10 mouse cellular contexts compared by ENCODE assay signal in the genomic region with DNA sequence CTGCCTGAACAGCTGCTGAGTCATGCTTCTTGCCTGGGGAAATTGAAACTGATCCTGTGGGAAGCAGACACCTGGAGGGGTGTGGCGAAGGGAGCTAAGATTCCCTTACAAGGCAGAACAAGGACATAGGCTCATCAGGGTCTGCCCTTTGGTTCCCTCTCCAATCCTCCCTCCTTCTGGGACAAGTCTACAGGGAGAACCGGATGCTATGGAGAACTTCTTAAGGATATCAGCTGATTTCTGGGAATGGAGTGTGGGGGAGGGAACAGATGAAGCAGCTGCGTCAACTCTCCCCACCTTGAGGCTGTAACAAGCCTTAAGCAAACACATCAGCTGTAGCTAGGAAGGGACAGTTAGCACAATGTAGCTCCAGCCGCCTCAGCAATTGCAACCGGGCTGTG. TPM values are rescaled to one million over a fixed set of nuclear protein-coding genes. Genes with fewer than 3 reads are reported as not detected.
DNase-seq lines count a peak whose midpoint lies in the region; ATAC-seq and TF ChIP-seq lines count a peak whose summit lies in the region.
"Had no signal": no experiment of that assay in that cellular context is flagged by ENCODE, and none has a peak within 500 bp of the region (broad histone marks: within the 10 kb centered on the region; RNA-seq: fewer than 3 reads in every experiment).

No protein-coding gene starts in this region.

- no peak for TF ChIP-seq CTCF in heart, adult 2 months (IDR thresholded peaks at IDR 0.05)
- no peak for TF ChIP-seq CTCF in thymus, adult 2 months (IDR thresholded peaks at IDR 0.05; ENCODE audit: borderline replicate concordance, control insufficient read depth, extremely low read depth, insufficient read depth, low read length, poor library complexity)
- TF ChIP-seq CTCF in stomach, postnatal 0 days (IDR thresholded peaks at IDR 0.05; ENCODE audit: low read depth), result no peak

- DNase-seq in heart, adult 2 months, result peak in 1 of 2 experiments; percentile 28
- no peak for DNase-seq in heart, postnatal 36 days
- no peak for DNase-seq in thymus, adult 2 months
- DNase-seq in thymus, postnatal 10 days (ENCODE audit: low spot score in 2 of 2), result no peak
- no peak for DNase-seq in limb, embryonic 14.5 days (ENCODE audit: low spot score)
- DNase-seq in stomach, postnatal 0 days (ENCODE audit: low spot score), result peak; percentile 77
- DNase-seq in frontal cortex, postnatal 36 days (ENCODE audit: low spot score in 2 of 2), result no peak
- no peak for DNase-seq in left cerebral cortex, postnatal 4 days
- DNase-seq: kidney, adult 18-20 months had no signal

- 50% methylated on average over 5 of the region's 5 CpGs for WGBS in heart, adult 2 months
- 38% methylated on average over 5 of the region's 5 CpGs for WGBS in thymus, adult 2 months
- WGBS in limb, embryonic 14.5 days, result 54% methylated on average over 5 of the region's 5 CpGs
- 36% methylated on average over 5 of the region's 5 CpGs for WGBS in stomach, postnatal 0 days

- intact Hi-C loops in heart, adult 2 months (cut with DNase I), result loop anchor here (1.0 to 5.0 kb wide), 2 partner anchors 17 to 35 kb away; no protein-coding TSS in a partner anchor
- intact Hi-C loops in heart, postnatal 36 days (cut with DNase I), result loop anchor here (2.0 kb wide), 1 partner anchor 18 kb away; the partner anchor contains the start of gene Lgals9
- intact Hi-C loops in left cerebral cortex, postnatal 4 days (cut with DNase I), result no loop called here

- no peak for TF ChIP-seq EP300 in heart, adult 2 months (IDR thresholded peaks at IDR 0.05; ENCODE audit: insufficient read depth, low read depth, low read length)
- peak; percentile 40 for TF ChIP-seq EP300 in stomach, postnatal 0 days (optimal IDR thresholded peaks at IDR 0.05)

- no peaks in the 10 kb centered on the region for H3K27me3 ChIP-seq in heart, adult 2 months (ENCODE audit: control insufficient read depth, insufficient read depth, low read length)
- no peaks in the 10 kb centered on the region for H3K27me3 ChIP-seq in thymus, adult 2 months (ENCODE audit: control insufficient read depth, insufficient read depth, low read length)
- no peaks in the 10 kb centered on the region for H3K27me3 ChIP-seq in limb, embryonic 14.5 days (ENCODE audit: control insufficient read depth, insufficient read depth, low read length)
- H3K27me3 ChIP-seq in stomach, postnatal 0 days (ENCODE audit: control insufficient read depth, insufficient read depth, low read length), result no peaks in the 10 kb centered on the region
- H3K27me3 ChIP-seq: midbrain, embryonic 12.5 days had no signal

- TF ChIP-seq POLR2A in heart, adult 2 months (IDR thresholded peaks at IDR 0.05; ENCODE audit: insufficient read depth, low read depth, low read length), result 0 out of 2 replicates have a peak, but pooled peaks have one; percentile 22
- TF ChIP-seq POLR2A in thymus, adult 2 months (IDR thresholded peaks at IDR 0.05; ENCODE audit: control insufficient read depth, extremely low read depth, insufficient read depth, low read length, poor library complexity), result no peak
- no peak for TF ChIP-seq POLR2A in limb, embryonic 14.5 days (IDR thresholded peaks at IDR 0.05; ENCODE audit: borderline replicate concordance, extremely low read depth, insufficient read depth, insufficient read length)

- no peaks in the 10 kb centered on the region for H3K79me2 ChIP-seq in heart, adult 2 months (replicated peaks; ENCODE audit: control insufficient read depth, insufficient read depth, low read length)

- no peak for ATAC-seq in limb, embryonic 14.5 days (ENCODE audit: low FRiP score, low read depth)
- ATAC-seq in stomach, postnatal 0 days (ENCODE audit: low FRiP score, low TSS enrichment), result peak; percentile 82

- H3K9me3 ChIP-seq in limb, embryonic 14.5 days (ENCODE audit: control insufficient read depth, low read length), result no peaks in the 10 kb centered on the region
- no peaks in the 10 kb centered on the region for H3K9me3 ChIP-seq in stomach, postnatal 0 days (ENCODE audit: control insufficient read depth, low read length)
- H3K9me3 ChIP-seq: midbrain, embryonic 12.5 days had no signal

- H3K36me3 ChIP-seq in heart, adult 2 months (ENCODE audit: control insufficient read depth, insufficient read depth, low read length), result no peaks in the 10 kb centered on the region
- no peaks in the 10 kb centered on the region for H3K36me3 ChIP-seq in thymus, adult 2 months (ENCODE audit: control insufficient read depth, insufficient read depth, low read length)
- H3K36me3 ChIP-seq in limb, embryonic 14.5 days (ENCODE audit: control insufficient read depth, insufficient read depth, low read length), result no peaks in the 10 kb centered on the region
- H3K36me3 ChIP-seq in stomach, postnatal 0 days (ENCODE audit: control insufficient read depth, insufficient read depth, low read length), result no peaks in the 10 kb centered on the region
- H3K36me3 ChIP-seq: midbrain, embryonic 12.5 days had no signal

- H3K9ac ChIP-seq in heart, adult 2 months (ENCODE audit: low read depth, low read length), result no peak overlapping the region
- no peak overlapping the region for H3K9ac ChIP-seq in limb, embryonic 14.5 days (ENCODE audit: low read depth, low read length, severe bottlenecking)
- H3K9ac ChIP-seq in stomach, postnatal 0 days (ENCODE audit: low read length), result no peak overlapping the region
- H3K9ac ChIP-seq: midbrain, embryonic 12.5 days had no signal

- H3K27ac ChIP-seq in heart, adult 2 months, result peak overlapping the region; percentile 78
- peak overlapping the region; percentile 91 for H3K27ac ChIP-seq in thymus, adult 2 months (ENCODE audit: control insufficient read depth, insufficient read depth, low read length)
- H3K27ac ChIP-seq in limb, embryonic 14.5 days (replicated peaks; ENCODE audit: low read depth, low read length), result peak overlapping the region; percentile 43; the same call in 1 of the 2 replicates
- H3K27ac ChIP-seq in stomach, postnatal 0 days (replicated peaks), result peak overlapping the region; percentile 80
- H3K27ac ChIP-seq: midbrain, embryonic 12.5 days had no signal

- peaks cover 8% of the 10 kb centered on the region for H3K4me1 ChIP-seq in heart, adult 2 months (ENCODE audit: control insufficient read depth, insufficient read depth, low read length)
- peaks cover 44% of the 10 kb centered on the region for H3K4me1 ChIP-seq in thymus, adult 2 months (replicated peaks; ENCODE audit: control insufficient read depth, insufficient read depth, low read length)
- H3K4me1 ChIP-seq in limb, embryonic 14.5 days (ENCODE audit: control insufficient read depth, insufficient read depth, low read length), result peaks cover 11% of the 10 kb centered on the region; the same call in 1 of the 2 replicates
- H3K4me1 ChIP-seq in stomach, postnatal 0 days (replicated peaks; ENCODE audit: control insufficient read depth, insufficient read depth), result peaks cover 3% of the 10 kb centered on the region; the same call in 1 of the 2 replicates
- H3K4me1 ChIP-seq: midbrain, embryonic 12.5 days had no signal

- no peak overlapping the region for H3K4me3 ChIP-seq in heart, adult 2 months
- no peak overlapping the region for H3K4me3 ChIP-seq in thymus, adult 2 months (ENCODE audit: control insufficient read depth, insufficient read depth, low read length)
- H3K4me3 ChIP-seq in limb, embryonic 14.5 days (replicated peaks; ENCODE audit: low read length), result no peak overlapping the region
- H3K4me3 ChIP-seq in stomach, postnatal 0 days (ENCODE audit: low read depth, low read length), result no peak overlapping the region
- H3K4me3 ChIP-seq: midbrain, embryonic 12.5 days had no signal

- H3K4me2 ChIP-seq in limb, embryonic 14.5 days (replicated peaks; ENCODE audit: low read depth, low read length, severe bottlenecking), result no peak overlapping the region
- no peak overlapping the region; the same call in 1 of the 2 replicates for H3K4me2 ChIP-seq in stomach, postnatal 0 days (replicated peaks; ENCODE audit: low read depth)
- H3K4me2 ChIP-seq: midbrain, embryonic 12.5 days had no signal

RNA-seq across cellular contexts. Expression of gene Lgals9, which starts 17.8 kb away (rescaled TPM):
- total RNA-seq in heart, adult 2 months (2021), result 10 to 100 TPM; 20.7 to 23.1 TPM
- polyA plus RNA-seq in heart, adult 2 months (2012; rRNA removed), result 49.5 and 93.4 TPM in 2 replicates
- 10 to 100 TPM; 24.7 to 32.5 TPM for total RNA-seq in heart, postnatal 36 days (2021)
- polyA plus RNA-seq in thymus, adult 2 months (2012; rRNA removed), result 589 and 601 TPM in 2 replicates
- polyA plus RNA-seq in limb, embryonic 14.5 days (2012; rRNA removed), result 29.7 and 31.3 TPM in 2 replicates
- 35.4 and 36.2 TPM in 2 replicates for polyA plus RNA-seq in limb, embryonic 14.5 days (2014; fragmentation: Nextera tagmentation; extraction: Ambion mirVana)
- 412 and 435 TPM in 2 replicates for polyA plus RNA-seq in stomach, postnatal 0 days (2015; fragmentation: Nextera tagmentation; extraction: Ambion mirVana)
- 1 to 10 TPM; 4.1 to 5.2 TPM for total RNA-seq in left cerebral cortex, postnatal 4 days (2021)
